Mouse (Mus musculus) heart, embryonic 15.5 days (tissue): Measurements from ENCODE around the gene Epb41l1. TPM values are rescaled to one million over a fixed set of nuclear protein-coding genes. Genes with fewer than 3 reads are reported as not detected.
A peak's percentile ranks its signal among the peaks of the same experiment; 100 is the strongest.
"Not testable (repeated sequence)": the region's sequence is repeated elsewhere in the genome, so short reads cannot be mapped to it uniquely, and the experiment has no call there.

Source experiments
- ATAC-seq: fragments of 200-750 bp; cut with Nextera tagmentation; replicated peaks from 2 replicates; pipeline ENCODE4 v1.8.0; 2017; ENCODE audit warnings: low read depth, moderate TSS enrichment; ENCODE audit not compliant: insufficient number of reproducible peaks, insufficient read depth, low FRiP score
- H3K27ac ChIP-seq: fragments of 300-500 bp; sonication (generic); 2 replicates; pipeline ENCODE4 v1.5.1; 2015; ENCODE audit warnings: mild to moderate bottlenecking, inconsistent platforms
- H3K27me3 ChIP-seq: fragments of 300-500 bp; sonication (generic); 2 replicates; pipeline ENCODE4 v1.6.1; 2015; ENCODE audit warnings: inconsistent platforms
- H3K36me3 ChIP-seq: fragments of 300-500 bp; sonication (generic); 2 replicates; pipeline ENCODE4 v1.6.1; 2015; ENCODE audit warnings: mild to moderate bottlenecking, inconsistent platforms
- H3K4me1 ChIP-seq: fragments of 300-500 bp; sonication (generic); replicated peaks from 2 replicates; pipeline ENCODE4 v1.6.1; 2015; ENCODE audit warnings: inconsistent platforms
- H3K4me2 ChIP-seq: fragments of 300-500 bp; sonication (generic); 2 replicates; pipeline ENCODE4 v1.6.1; 2015; ENCODE audit warnings: inconsistent platforms, mild to moderate bottlenecking, moderate library complexity
- H3K4me3 ChIP-seq: fragments of 300-500 bp; sonication (generic); 2 replicates; pipeline ENCODE4 v1.5.1; 2015; ENCODE audit warnings: mild to moderate bottlenecking, inconsistent platforms
- H3K9ac ChIP-seq: fragments of 300-500 bp; sonication (generic); 2 replicates; pipeline ENCODE4 v1.6.1; 2015; ENCODE audit warnings: mild to moderate bottlenecking, inconsistent platforms
- H3K9me3 ChIP-seq: fragments of 300-500 bp; sonication (generic); replicated peaks from 2 replicates; pipeline ENCODE4 v1.6.1; 2016; ENCODE audit warnings: inconsistent platforms
- WGBS: fragments of 180-500 bp; shearing (Covaris S2); methylation state at CpG from one replicate; pipeline ENCODE4 v1.1.7; 2015; ENCODE audit warnings: mixed read lengths; 5-methylcytosine and 5-hydroxymethylcytosine counted together
- polyA plus RNA-seq: library from polyadenylated mRNA; unstranded; fragments of >200 nt; fragmentation: Nextera tagmentation; extraction: Ambion mirVana; gene quantifications from 2 replicates; pipeline ENCODE4 v1.2.1, GENCODE M21; 2015

The Epb41l1 gene
- polyA plus RNA-seq, 1 experiment from 2014 or later: 1.00 TPM

DNA sequence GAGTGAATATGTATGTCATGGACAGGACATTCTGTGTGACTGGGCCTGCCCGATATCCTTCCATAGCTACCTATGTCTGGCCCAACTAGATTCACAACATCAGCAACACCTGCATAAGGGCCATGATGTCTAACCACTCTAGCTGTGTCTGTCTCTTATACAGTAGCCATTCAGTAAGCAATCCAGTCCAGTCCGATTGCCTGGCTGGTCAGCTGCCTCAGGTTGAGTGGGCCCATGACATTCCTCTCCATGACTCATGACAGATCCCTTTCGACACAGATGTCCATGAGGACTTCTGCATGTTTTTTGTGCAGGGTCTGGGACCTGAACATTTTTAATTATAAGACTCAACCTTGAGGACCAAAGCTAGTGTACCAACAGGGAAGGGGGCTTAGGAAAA is 18.7 kb upstream of the Epb41l1 start:
- WGBS: 76% methylated on average over 3 of the region's 3 CpGs
- Histone ChIP-seq H3K27me3 (no peaks in the 10 kb centered on the region), H3K36me3 (no peaks in the 10 kb centered on the region), H3K4me1 (peaks cover 5% of the 10 kb centered on the region), H3K9ac (no peak overlapping the region), H3K9me3 (no peaks in the 10 kb centered on the region), H3K4me2 (no peak overlapping the region), H3K27ac (no peak overlapping the region), H3K4me3 (no peak overlapping the region)
- no peak for ATAC-seq

DNA sequence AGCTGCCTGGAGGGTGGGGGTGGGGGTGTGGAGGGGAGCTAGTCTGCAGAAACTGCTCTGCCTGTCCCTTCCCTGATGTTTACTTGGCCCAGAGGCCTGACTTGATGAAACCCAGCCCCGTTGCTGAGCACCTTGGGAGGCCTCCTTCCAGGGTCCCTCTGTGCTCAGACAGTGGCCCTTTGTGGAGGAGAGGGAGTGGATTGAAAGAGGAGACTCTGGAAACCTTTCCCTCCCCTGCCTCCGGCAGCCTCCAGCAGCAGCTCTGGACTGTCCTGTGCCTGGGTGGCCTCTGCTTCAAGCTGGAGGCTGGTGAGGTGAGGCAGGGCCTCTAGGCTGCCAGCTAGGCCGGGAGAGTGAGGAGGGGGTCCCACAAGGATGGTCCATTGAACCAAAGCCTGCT is 13.7 kb upstream of the Epb41l1 start:
- no peak overlapping the region for H3K4me2 ChIP-seq
- no peaks in the 10 kb centered on the region for H3K9me3 ChIP-seq
- H3K9ac ChIP-seq: no peak overlapping the region
- H3K4me1 ChIP-seq: no peaks in the 10 kb centered on the region
- H3K36me3 ChIP-seq: no peaks in the 10 kb centered on the region
- 17% methylated on average over 3 of the region's 3 CpGs for WGBS
- H3K27me3 ChIP-seq: no peaks in the 10 kb centered on the region
- H3K4me3 ChIP-seq: no peak overlapping the region
- H3K27ac ChIP-seq: no peak overlapping the region
- ATAC-seq: no peak

DNA sequence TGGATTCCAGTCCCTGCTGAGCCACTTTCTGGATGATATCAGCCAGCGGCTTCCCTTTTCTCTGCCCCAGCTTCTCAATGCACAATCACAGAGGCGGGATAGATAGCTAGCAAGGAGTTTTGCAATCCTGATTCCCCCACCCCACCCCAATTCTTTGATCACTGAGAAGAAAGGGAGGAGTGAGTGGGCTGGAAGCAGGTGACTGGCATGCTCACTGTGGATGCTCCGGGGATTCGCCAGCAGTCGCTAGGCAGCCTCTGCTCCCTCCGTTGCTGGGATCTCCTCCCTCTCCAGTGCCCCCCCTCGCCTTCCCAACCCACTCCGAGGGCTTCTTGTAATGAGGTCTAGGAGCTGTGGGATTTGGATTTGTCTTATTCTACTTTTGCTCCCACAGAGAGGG is 12.5 kb upstream of the Epb41l1 start:
- WGBS: 34% methylated on average over 8 of the region's 8 CpGs
- Histone ChIP-seq H3K36me3 (no peaks in the 10 kb centered on the region), H3K4me2 (no peak overlapping the region), H3K27me3 (no peaks in the 10 kb centered on the region), H3K4me1 (no peaks in the 10 kb centered on the region), H3K9ac (no peak overlapping the region), H3K4me3 (no peak overlapping the region), H3K9me3 (no peaks in the 10 kb centered on the region), H3K27ac (no peak overlapping the region)
- no peak for ATAC-seq

DNA sequence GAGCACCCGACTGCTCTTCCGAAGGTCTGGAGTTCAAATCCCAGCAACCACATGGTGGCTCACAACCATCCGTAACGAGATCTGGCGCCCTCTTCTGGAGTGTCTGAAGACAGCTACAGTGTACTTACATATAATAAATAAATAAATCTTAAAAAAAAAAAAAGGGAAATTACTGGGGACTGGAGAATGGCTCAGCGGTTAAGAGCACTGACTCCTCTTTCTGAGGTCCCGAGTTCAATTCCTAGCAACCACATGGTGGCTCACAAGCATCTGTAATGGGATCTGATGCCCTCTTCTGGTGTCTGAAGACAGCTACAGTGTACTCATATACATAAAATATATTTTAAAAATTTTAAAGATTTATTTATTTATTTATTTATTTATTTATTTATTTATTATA is 9.4 kb upstream of the Epb41l1 start:
- not testable (repeated sequence) for H3K4me3 ChIP-seq, ATAC-seq, H3K27me3 ChIP-seq, H3K4me1 ChIP-seq, H3K27ac ChIP-seq, H3K9ac ChIP-seq, H3K4me2 ChIP-seq, H3K9me3 ChIP-seq, H3K36me3 ChIP-seq
- WGBS: 75% methylated on average over 7 of the region's 7 CpGs

DNA sequence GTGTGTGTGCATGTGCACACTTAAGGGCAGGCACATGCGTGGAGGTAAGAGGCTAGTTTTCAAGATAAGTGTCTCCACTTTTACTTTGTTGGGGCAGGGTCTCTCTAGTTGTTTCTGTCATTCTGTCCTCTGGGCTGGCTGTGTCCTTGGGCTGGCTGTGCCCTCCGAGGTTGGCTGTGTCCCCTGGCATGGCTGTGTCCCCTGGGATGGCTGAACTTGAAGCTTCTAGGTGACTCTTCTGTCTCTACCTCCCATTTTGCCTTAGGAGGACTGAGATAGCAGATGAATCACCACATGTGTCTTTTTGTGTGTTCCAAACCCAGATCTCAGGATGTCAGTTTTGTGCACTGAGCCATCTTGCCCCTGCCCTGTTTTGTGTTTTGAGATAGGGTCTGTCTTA is 5.7 kb upstream of the Epb41l1 start:
- Histone ChIP-seq H3K9me3 (no peaks in the 10 kb centered on the region), H3K36me3 (no peaks in the 10 kb centered on the region), H3K27ac (no peak overlapping the region), H3K4me2 (no peak overlapping the region), H3K4me1 (no peaks in the 10 kb centered on the region), H3K9ac (no peak overlapping the region), H3K27me3 (peaks cover 29% of the 10 kb centered on the region), H3K4me3 (no peak overlapping the region)
- WGBS: 56% methylated on average over 2 of the region's 2 CpGs
- no peak for ATAC-seq

DNA sequence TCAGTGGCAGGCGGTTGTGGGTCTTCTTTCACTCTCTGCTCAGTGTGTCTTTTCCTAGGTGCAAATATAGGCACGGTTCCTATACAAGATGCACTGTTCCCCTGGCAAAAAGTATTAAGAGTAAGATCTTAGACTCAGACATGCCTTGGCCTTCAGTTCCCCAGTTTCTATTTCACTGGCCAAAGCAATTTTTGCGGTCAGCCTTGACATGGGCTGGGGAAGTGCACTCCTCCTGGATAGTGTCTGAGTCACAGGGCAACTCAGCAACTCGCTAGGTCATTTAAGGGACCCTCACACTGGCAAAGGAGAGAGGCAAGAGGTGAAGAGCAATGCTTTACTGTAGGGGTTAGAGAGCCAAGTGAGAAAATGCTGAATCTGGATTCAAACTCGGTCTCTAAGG is 5.0 kb upstream of the Epb41l1 start:
- Histone ChIP-seq H3K36me3 (no peaks in the 10 kb centered on the region), H3K9ac (no peak overlapping the region), H3K27me3 (peaks cover 36% of the 10 kb centered on the region), H3K9me3 (no peaks in the 10 kb centered on the region), H3K27ac (no peak overlapping the region), H3K4me3 (no peak overlapping the region), H3K4me2 (no peak overlapping the region), H3K4me1 (peaks cover 5% of the 10 kb centered on the region)
- ATAC-seq: no peak
- WGBS: 67% methylated on average over 5 of the region's 5 CpGs

DNA sequence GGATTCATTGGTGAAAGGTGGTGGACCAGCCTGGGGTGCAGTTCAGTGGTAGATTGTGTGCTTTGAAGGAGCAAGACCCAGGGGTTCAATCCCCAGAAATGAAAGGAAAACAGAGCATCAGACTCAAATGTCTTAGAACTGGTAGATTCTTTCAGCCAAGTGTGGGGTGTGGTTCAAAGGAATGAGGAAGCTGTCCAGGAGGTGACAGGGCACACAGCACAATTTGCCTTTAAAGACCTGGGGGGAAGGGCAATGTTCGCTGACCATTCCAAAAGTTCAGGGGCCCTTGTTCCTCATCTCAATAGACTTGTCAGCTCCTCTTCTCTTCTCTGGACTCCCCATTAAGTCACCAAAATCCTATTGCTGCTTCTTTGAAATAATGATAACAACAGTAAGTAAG is 3.5 kb upstream of the Epb41l1 start:
- Histone ChIP-seq H3K4me1 (peaks cover 19% of the 10 kb centered on the region), H3K9me3 (no peaks in the 10 kb centered on the region), H3K4me3 (no peak overlapping the region), H3K27me3 (peaks cover 45% of the 10 kb centered on the region), H3K9ac (no peak overlapping the region), H3K4me2 (no peak overlapping the region), H3K36me3 (no peaks in the 10 kb centered on the region), H3K27ac (no peak overlapping the region)
- no peak for ATAC-seq
- 32% methylated on average over 1 of the region's 1 CpGs for whole genome bisulfite sequencing

DNA sequence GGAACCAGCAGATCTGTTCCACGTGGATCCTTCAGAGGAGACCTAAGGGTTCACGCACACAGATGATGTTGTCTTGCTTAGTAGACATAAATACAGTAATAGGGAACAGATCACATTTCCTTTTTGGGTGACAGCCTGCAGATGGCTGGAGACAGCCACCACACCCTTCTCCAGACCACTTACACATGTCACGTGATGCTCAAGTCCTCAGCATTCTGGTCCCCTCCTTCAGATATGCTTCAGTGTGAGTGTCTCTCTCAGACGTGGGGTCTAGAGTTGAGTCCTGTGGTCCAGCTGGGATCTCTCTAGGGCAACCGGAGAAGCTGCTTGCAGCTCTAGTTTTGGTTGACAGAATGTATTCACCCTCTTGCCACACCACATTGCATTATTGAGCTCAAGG is 2.2 kb upstream of the Epb41l1 start:
- Histone ChIP-seq H3K4me2 (no peak overlapping the region), H3K27ac (no peak overlapping the region), H3K4me3 (no peak overlapping the region), H3K36me3 (no peaks in the 10 kb centered on the region), H3K9me3 (no peaks in the 10 kb centered on the region), H3K27me3 (peaks cover 48% of the 10 kb centered on the region), H3K9ac (no peak overlapping the region), H3K4me1 (peaks cover 24% of the 10 kb centered on the region)
- no peak for ATAC-seq
- 66% methylated on average over 5 of the region's 5 CpGs for WGBS

DNA sequence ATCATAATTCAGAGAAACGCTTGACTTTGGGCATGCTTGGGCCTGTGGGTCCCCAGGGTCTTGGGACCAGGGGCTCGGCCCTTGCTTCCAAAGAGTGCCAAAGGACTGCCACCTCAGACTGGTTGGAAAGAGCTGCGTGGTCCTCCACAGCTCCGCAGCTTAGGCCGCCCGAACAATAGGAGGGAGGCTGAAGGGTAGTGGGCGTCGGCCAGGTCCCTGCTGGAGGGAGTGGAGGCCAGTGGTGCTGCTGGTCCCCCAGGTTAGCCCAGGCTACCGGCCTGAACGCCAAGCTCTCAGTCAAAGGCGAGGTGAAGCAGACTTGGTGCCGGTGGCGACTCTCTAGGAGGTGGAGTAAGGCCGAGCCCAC is 399 bp upstream of the Epb41l1 start:
- peak overlapping the region; percentile 96 for H3K4me2 ChIP-seq

DNA sequence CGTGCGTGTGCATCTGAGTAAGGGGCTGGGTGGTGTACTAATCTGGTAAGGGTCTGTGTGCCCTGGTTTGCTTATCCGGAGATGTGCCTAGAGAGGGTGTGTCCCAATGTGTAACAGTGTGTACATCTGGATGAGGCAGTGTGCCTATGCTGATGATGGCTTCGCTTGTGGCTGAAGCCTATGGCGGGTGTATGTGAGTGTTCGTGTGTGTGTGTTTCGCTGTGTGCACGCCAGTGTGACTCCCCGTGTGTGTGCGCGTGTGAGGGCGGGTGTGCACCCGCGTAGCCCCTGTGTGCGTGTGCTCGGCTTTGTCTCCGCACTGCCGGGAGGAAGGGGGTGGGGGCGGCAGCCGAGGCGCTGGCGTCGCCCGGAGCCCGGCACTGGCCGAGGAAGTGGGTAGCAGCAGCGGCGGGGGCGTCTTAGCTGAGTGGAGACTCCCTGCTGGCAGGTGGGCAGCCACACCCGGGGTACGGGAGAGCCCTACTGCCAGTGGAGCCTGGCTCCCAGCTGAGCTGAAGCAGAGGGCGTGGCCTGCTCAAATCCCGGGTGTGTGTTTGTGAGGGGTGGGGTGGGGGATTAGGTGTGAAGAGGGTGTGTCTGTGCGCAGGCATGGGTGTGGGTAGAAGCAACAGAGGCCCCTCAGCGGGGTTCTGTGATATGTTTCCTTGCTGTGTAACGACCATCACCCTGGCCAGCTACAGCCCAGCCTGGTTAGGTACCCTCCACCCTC is 837 bp downstream of the Epb41l1 start:
- peaks cover 52% of the 10 kb centered on the region for H3K27me3 ChIP-seq
- peak; percentile 53 for ATAC-seq
- WGBS: under 1% methylated on average over 36 of the region's 36 CpGs
- peak overlapping the region; percentile 60 for H3K4me3 ChIP-seq
- H3K27ac ChIP-seq: no peak overlapping the region
- H3K9me3 ChIP-seq: no peaks in the 10 kb centered on the region
- no peaks in the 10 kb centered on the region for H3K36me3 ChIP-seq
- peak overlapping the region; percentile 66 for H3K9ac ChIP-seq
- H3K4me1 ChIP-seq: peaks cover 24% of the 10 kb centered on the region
- peak overlapping the region; percentile 96 for H3K4me2 ChIP-seq

More for the DNA sequence above, 399 bp upstream of the Epb41l1 start:
- Histone ChIP-seq H3K4me1 (peaks cover 24% of the 10 kb centered on the region), H3K27ac (no peak overlapping the region), H3K27me3 (peaks cover 52% of the 10 kb centered on the region), H3K36me3 (no peaks in the 10 kb centered on the region), H3K4me3 (peak overlapping the region; percentile 60), H3K9ac (peak overlapping the region; percentile 66), H3K9me3 (no peaks in the 10 kb centered on the region)
- WGBS: 17% methylated on average over 14 of the region's 14 CpGs
- ATAC-seq: no peak

DNA sequence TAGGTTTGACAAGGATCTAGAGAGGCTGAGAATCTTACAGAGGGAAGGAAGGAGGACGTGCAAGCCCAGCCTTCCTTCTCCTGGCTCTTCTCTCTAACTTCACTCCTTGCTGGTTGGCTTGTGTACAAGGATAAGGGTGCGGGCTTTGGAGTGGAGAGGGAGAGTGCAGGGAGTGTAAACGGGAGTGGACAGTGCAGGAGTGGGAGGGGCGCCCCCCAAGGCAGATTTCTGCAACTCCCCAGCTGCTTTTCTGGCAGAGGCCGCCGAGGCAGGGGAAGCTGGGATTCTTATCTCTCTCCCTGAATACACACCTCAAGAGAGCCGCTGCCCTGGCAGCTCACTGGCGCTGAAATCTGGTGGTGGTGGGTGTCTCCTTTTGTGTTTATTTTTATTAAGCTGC is 1.9 kb downstream of the Epb41l1 start:
- H3K27ac ChIP-seq: no peak overlapping the region
- H3K9me3 ChIP-seq: no peaks in the 10 kb centered on the region
- peaks cover 47% of the 10 kb centered on the region for H3K27me3 ChIP-seq
- 0 out of 2 replicates have a peak overlapping the region, but pooled peaks have one; percentile 12 for H3K4me3 ChIP-seq
- ATAC-seq: no peak
- H3K4me1 ChIP-seq: peaks cover 24% of the 10 kb centered on the region
- no peak overlapping the region for H3K9ac ChIP-seq
- WGBS: 7% methylated on average over 8 of the region's 8 CpGs
- no peaks in the 10 kb centered on the region for H3K36me3 ChIP-seq
- peak overlapping the region; percentile 96; the same call in 1 of the 2 replicates for H3K4me2 ChIP-seq

DNA sequence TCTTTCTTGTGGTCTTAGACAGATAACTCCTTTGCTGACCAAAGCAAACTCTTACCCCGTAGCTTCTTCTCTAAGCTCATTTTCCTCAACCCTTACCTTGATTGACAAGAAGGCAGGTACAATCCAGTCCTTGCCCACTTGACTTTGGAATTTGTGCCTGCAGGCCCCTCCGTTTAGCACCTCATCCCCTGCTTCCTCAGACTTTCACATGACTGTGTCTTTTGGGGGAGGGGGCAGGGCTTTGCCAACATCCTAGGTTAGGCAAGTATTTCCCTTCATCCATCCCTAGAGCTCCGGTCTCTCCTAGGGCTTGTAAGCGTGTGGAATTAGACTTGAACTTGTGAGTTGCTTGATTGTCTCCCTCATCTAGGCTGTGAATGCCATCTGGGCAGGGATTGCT is 3.0 kb downstream of the Epb41l1 start:
- no peak for ATAC-seq
- Histone ChIP-seq H3K36me3 (no peaks in the 10 kb centered on the region), H3K4me1 (peaks cover 24% of the 10 kb centered on the region), H3K9ac (no peak overlapping the region), H3K27ac (no peak overlapping the region), H3K4me2 (no peak overlapping the region), H3K9me3 (no peaks in the 10 kb centered on the region), H3K4me3 (no peak overlapping the region), H3K27me3 (peaks cover 36% of the 10 kb centered on the region)
- 75% methylated on average over 4 of the region's 4 CpGs for WGBS
